Mouse (Mus musculus) brain, adult 10 weeks (tissue): ENCODE results near the gene Ccdc34. TPM values are rescaled to one million over a fixed set of nuclear protein-coding genes. Genes with fewer than 3 reads are reported as not detected.

Experiments used
- polyA plus RNA-seq: library from polyadenylated mRNA; stranded (reverse); fragments of 350-450 nt; fragmentation: Illumina TruSeq; extraction: RNeasy Lipid Tissue Mini Kit (QIAGEN cat#74804); gene quantifications from one replicate; pipeline ENCODE4 v1.2.3, GENCODE M21; 2015; ENCODE audit warnings: low read depth, low replicate concordance

Ccdc34 gene
- polyA plus RNA-seq = 10.6 TPM

DNA sequence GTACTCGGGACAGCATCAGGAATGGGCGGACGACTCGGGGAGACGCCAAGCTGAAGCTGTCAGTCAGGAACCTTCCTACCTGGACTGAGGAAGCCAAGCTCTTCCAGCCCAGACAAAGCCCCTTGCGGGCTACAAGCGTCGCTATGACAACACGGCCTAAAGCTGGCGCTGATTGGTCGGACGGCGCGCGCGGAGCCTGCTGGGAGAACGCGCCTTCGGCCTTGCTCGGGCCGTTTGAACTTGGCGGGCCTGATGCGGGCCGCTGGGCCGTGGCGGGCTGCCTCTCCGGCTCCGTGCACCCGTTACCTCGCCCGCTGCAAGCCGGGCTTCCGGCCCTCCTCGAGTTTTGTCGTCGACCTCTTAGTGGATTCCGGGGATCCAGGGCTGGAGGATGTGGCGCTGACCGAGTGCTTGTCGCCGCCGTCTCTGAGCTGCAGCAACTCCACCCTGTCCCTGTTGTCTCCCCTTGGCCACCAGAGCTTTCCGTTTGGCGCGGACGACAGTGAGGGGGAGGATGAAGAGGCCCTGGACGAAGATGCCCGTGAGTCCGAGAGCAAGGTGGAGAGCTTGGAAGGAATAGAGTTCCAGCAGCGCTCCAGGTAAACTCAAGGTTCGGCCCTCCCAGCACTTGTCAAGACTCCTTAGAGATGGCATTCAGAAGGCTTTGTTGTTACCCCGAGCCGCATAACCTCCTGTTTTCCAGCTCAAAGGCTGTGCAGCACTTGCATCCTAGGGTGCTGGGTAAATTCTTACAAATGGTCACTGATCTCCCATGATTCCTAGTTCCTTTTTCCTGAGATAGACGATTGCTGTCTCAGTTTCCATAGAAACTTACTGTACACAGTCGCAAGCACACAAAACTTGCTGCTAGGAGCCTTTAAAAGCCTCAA lies at the start of gene Ccdc34:
Gene Ccdc34, plus strand, starts transcription at position 202 of the 890 bp plus-strand sequence.

Other genes starting within 250 kb of the Ccdc34 start
- 51.0 TPM for gene Lin7c, start 127.0 kb upstream of the Ccdc34 start, polyA plus RNA-seq
- 16.6 TPM for gene Lgr4, start 100.2 kb upstream of the Ccdc34 start, polyA plus RNA-seq